Mouse (Mus musculus) frontal cortex, adult 2 months (tissue): ENCODE data around the gene Adam17. TPM values are rescaled to one million over a fixed set of nuclear protein-coding genes. Genes with fewer than 3 reads are reported as not detected.
A peak's percentile ranks its signal among the peaks of the same experiment; 100 is the strongest.

ENCODE experiments used
- DNase-seq, 2 experiments: peaks; one replicate each; pipeline ENCODE4 v3.0.0; 2022; ENCODE audit warnings: low spot score in 1 of 2; ENCODE audit errors: extremely low spot score in 1 of 2
- polyA plus RNA-seq: library from polyadenylated mRNA; depleted of rRNA; stranded (reverse); fragments of >200 nt; gene quantifications from 2 replicates; pipeline ENCODE4 v1.2.3, GENCODE M21; 2012

Adam17 gene
- polyA plus RNA-seq, 1 experiment: 20.2 TPM

DNA sequence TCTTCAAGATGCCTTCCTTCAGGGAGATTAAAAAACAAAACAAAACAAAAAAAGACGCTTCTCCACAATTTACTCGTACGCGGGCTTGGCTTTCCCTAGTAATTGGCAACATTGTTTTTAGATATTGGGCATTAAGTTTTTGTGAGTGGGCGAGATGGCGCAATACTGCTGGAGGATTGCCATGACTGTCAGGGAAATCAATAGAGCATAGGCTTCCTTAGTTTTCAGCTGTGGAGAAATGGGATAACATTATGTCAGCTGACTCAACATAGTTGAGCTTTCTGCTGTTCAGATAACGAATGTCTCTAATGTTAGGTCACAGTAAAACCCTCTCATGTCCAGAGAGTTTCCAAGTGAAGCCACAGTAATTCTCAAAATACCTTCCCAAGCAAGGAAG lies 56.6 kb downstream of the Adam17 start:
- peak in 1 of 2 experiments; percentile 30 for DNase-seq

DNA sequence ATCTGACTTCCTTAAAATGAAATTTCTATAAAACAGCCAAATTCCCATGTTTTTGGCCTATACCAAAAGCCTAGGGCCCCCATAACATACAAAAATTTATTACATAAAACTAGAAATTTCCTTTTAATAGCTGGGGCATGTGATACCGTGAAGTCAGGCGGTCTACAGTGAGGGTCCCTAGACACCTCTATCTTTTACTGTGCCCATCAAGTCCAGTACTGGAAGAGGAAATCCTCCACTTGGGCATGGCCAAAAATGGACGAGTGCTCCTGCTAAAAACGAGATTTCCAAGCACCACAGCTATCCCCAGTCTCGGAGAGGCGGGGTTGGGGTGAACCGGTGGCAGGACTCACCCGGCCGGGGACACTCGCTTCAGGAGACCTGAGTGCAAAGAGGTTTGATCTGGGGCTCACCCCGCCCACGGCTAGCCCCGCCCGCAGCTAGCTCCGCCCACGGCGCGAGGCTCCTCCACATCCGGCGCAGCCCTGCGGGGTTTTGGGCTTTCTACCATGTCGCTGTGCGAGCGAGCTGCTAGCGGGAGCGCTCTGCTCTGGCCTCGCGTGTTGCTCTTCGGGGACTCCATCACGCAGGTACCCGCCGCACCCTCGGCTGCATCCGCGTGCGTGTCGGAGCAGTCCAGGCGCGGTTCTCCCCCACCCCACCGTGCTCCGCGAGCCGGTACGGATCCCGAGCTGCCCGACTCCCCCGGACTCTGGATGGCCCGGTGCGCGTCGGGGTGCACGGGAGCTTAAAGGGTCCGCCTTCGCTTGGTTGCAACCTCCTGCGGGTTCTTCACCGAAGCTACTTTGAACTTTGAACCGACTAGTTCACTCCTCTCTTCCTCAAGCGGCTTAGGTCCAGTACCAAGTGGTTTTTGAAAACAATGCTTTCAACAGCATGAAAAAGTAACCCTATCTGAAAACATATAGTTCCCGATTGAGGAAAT lies 57.2 kb downstream of the Adam17 start, which contains the start of gene Iah1:
Gene Iah1 (plus strand): TSS at position 467 of the 946 bp plus-strand sequence.
- peak; percentile 46 to 79 for DNase-seq

DNA sequence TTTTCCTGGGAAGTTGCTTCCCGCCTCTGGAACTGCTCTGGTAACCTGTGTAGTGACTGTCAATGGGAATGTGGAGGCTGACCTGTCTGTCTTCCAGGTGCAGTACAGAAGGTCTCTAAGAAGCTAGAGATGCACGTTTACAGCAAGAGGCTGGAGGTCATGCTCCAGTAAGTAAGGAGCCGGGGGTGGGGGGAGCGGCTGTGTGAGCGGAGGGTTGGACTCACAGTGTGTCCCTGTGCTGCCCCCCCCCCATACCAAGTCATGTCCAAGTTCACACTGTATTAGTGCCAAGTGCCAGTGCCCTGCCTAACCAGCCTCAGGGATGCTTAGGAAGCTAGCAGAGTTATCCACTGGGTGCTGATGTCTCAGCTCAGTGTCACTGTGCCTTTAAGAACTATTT lies 61.2 kb downstream of the Adam17 start:
- DNase-seq: no peak

DNA sequence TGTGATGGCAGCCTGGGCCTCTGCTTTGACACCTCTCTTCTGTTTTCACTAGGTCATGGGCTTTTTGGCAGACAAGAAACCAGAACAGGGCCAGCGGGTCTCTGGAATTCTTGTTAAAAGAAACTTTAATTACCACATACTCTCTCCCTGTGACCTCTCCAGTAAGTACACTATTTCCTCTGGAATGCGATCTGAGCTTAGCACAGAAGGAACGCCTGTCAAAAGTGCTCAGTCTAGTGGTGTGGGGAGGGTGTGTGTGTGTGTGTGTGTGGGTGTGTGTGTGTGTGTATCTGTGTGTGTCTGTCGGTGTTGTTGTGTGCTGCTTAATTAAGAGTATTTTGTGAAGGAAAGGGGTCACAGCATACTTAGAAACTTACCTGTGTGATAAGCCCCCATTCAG lies 66.7 kb downstream of the Adam17 start:
- no peak for DNase-seq

DNA sequence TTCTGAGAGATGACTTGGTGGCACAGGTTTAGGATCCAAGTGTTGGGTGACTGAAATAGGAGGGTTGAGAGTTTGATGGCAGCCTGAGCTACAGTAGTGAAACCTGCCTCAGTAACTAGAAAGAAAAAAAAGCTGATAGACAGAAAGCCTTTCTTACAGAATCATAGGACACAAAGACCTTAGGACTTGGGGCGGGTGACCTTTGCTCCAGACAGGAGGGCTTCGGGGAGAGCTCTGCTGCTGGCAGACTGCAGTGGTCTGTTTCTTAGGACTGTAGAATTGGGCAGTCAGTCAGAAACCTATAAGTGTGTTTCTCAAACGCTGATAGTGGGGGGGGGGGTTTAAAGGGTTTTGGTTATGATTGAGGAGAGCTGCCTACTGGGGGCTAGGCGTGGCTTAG lies 67.7 kb downstream of the Adam17 start:
- no peak for DNase-seq

DNA sequence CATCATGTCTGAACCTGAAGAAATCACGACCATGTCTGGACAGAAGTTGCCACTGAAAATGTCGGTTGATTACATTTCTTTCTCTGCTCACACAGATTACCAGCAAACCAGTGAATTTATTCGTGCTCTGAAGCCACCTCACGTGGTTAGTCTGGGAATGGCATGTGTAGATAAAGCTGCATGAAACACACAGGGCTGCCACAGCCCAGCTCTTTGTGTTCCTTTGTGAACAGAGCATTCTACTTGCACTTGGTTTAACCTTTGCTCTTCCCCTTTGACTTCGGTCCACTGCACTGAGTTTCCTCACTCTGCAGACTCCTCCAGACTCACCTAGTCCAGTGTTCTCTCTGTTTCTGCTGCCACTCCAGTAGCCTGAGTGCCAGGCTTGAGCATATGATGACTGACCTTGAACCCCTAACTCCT lies 71.1 kb downstream of the Adam17 start:
- no peak for DNase-seq

DNA sequence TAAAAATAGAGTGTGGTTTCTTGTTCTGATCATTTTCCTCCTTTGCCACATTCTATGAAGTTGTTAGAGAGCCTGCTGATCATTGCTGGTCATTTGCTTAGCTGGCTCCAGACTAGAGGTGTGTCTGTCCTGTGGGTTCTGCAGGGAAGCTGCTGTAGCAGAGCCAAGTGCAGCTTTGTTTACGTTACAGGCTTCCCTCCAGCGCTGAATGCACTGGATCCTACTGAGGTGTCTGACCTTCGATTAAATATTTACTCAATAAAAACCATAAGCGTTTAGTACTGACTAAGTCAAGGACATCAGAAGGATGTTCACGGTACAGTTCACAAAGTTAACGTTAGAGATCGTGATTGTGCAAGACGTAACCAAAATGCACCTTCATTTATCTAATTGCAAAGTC lies 71.5 kb downstream of the Adam17 start:
- DNase-seq: no peak

DNA sequence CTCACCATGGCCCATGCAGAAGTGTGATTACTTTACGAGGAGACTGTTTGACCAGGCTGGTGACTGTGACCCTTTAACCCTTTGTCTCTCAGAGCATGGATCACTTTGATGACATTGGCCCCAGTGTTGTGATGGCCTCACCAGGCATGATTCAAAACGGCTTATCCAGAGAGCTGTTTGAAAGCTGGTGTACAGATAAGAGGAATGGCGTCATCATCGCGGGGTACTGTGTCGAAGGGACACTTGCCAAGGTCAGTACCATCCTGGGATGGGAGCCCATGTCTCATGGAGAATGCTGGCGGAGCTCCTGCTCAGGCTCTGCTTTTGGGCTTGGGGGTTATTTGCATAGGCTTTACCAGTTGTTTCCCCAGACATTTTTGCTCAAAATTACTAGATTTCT lies 72.1 kb downstream of the Adam17 start:
- DNase-seq: no peak

DNA sequence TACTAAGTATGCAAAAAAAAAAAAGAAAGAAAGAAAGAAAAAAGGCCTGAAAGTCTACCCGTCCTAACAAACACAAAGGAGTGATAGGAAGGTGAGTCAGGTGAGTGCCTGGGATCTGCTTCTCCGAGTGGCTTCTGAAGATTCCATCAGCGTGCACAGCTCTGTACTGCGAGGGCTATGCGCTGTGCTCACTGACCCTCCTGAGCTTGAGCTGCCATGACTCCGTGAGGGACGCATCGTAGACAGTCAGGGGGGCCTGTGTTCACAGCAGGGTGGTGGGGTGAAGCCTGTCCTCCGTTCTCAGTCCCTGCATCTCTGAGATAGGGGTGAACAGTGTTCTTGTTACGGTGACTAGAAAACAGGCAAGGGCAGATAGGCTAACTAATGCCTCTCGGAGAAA lies 74.6 kb downstream of the Adam17 start:
- DNase-seq: no peak

DNA sequence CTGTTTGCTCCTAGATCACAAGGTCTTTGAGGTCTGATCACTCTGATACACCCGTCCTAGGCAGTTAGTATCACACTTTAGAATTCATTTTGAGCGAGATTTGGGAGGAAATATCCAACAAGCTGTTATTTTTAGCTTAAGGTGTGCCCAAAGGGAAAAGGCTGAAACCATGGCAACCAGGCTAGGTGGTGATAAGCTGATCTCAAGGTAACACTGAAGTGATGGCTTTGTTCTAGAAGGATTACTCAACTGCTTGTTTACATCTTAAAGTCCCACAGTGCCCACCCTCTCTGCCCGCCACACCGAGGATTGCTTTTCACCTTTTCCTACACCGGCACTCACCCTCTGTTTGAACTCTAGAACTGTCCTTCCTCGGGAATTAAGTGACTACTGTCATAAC lies 83.8 kb downstream of the Adam17 start:
- DNase-seq: no peak

DNA sequence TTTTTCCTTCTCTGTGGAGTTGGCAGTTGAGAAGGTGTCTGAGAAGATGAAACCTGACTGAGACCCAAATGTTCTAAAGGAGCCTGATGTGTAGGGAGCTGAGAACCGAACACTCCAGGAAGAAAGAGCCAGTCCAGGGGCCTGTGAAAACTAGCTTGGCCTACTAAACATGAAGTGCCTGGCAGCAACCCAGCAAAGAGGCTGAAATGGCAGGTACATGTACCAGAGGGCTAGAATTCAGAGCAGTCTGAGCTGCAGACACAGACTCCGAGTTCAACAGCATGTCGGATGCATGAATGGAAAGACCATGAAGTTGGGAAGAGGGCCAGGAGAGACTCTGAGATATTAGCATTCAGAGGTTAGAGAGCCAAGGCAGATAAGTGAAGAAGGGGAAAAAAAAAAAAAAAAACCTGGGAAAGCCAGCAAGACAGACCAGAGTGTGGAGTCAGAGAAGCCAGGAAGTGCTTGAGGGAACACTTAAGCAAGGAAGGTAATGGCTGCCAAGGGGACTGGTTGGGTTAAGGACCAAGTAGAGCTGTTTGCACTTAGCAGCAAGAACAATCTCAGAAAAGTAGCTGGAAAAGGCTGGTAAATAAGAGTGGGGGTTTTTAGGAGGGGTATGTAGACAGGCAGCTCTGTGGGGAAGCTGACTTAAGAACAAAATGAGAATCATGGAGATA lies 84.6 kb downstream of the Adam17 start:
- DNase-seq: no peak

DNA sequence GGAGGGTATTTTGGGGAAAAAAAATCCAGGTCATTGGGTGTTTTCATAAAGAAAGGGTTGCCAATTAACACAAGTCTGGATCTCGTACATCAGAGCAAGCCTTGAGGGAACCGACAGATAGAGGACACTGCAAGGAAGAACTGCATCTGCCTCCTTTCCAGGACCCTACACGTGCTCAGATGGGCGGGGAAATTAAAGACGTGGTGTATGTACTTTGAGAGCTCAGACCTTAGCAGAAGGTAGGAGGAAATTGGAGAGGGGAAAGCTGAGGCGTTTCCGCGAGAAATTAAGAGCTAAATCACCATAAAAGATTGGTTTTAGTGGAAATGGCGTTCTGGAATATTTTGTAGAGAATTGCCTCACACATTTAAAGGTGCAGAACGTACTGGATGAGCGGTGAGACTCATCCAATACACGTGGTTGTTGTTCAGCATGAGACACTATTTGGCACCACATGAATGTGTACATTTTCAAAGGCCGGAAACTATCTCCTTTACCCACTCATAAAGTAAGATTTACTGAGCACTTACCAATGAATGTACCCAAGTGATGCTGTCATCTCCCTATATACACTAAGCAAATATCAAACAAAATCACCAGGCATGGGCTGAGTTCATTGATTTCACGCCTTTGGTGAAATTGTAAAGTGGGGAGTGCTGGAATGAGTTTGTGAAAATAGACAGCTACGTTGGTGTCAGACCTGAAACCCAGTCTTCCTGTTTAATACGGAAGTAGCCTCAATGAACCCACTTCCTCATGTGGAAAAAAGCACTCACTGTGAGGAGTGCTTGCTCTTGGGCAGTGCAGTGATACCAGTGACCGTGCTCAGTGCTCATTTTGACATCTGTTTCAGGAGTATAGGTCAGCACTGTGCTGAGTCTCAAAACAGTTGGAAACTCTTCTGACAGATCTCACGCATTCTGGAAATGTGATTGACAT lies 86.5 kb downstream of the Adam17 start:
- DNase-seq: peak; percentile 15 to 28

DNA sequence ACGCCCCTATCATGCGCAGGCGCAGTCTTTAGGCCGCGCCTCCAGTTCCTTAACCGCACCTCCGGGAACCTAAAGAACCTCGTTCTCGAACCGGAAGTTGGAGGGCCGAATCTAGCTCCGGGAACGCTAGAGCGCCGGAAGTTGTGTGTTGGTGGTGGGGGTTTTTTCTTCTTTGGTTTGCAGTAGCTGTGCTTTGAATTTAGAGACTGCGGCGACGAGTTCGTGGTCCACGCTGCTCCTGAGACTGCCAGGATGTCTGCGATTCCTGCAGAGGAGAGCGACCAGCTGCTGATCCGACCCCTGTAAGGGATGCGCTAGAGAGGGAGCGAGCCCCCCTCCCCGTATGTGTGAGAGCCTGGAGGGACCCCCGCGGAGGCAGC lies 87.2 kb downstream of the Adam17 start, which contains the start of gene Itgb1bp1:
Gene Itgb1bp1 (minus strand): TSS at position 42 of the 380 bp plus-strand sequence.
- DNase-seq: peak; percentile 96 to 99

DNA sequence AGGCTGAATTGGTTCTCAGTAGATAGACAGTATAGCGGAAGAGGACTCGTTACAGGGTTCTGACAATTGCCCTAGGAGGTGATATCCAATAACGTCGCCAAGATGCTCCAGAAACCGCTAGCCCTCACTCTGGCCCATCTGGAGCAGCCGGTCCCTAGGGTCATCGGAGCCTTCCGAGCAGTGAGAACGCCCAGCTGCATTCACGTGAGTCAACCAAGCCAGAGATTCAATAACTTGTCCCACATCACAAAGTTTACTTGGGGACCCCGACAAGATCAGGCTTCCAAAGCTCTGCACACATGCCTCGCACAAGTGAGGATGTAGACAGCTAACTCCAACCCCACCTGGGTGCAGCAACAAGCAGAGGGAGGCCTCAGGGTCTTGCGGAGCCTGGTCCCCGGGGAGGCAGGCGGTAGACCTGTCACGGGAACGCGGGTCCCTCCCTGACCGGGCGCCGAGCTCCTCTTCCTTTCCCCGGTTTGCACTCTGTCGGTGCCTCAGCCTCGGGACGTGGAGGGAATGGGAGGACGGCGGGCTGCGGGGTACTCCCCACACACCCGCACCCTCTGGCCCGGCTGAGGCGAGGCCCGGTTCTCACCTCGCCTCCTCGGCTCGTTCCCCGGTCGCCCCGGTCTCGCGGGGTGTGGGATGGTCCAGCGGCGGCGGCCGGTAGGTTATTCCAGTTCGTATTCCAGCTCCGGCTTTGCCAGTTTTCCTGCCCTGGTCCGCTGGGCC lies 87.8 kb downstream of the Adam17 start:
- DNase-seq: no peak

DNA sequence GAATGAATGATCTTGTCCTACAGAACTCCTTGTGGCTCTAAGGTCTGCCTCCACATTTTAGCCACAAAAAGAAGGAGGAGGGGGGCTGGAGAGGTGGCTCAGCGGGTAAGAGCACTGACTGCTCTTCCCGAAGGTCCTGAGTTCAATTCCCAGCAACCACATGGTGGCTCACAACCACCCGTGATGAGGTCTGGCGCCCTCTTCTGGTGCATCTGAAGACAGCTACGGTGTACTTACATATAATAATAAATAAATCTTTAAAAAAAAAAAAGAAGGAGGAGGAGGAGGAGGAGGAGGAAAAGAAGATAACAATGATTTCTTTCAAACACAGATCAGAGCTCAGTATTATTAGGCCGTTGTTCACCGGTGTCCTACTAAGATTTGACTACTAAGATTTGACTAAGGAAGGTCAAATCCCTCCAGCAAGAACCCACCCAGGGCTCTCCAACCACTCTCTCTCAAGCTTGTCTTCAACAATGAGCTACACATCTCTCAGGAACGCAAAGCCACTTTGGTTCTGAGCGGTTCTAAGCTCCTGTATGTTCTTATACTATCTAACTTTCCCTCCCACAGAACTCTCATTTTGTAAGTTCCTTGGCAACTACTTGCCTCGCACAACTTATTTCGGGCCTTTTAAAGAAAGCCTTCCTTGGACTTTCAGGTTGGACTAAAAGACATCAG lies 88.5 kb downstream of the Adam17 start, which contains the start of gene Cpsf3:
Gene Cpsf3 (plus strand): TSS at position 631 of the 681 bp plus-strand sequence.
- no peak for DNase-seq

DNA sequence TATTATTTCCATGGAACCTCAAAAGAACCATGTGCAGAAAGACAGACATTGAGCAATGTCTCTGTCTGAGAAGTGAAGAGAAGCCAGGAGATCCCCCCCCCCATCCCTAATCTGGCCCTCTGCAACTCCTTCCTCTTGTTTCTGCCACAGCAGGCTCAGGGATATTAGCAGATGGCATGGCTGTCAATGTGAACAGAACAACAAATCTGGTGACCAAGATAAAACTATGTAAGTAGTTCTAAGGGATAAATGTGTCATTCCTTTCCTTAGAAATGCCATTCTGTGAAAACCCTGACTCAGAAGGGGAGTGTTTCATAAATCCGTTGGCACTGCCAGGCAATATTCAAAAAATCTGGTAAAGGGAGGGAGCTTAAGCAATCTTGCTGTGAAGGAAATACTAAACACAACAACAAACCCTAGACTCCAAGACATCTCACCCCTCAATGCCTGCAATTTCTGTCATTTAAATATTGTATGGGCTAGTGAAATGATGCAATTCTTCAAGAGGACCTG lies 96.0 kb downstream of the Adam17 start:
- DNase-seq: no peak

DNA sequence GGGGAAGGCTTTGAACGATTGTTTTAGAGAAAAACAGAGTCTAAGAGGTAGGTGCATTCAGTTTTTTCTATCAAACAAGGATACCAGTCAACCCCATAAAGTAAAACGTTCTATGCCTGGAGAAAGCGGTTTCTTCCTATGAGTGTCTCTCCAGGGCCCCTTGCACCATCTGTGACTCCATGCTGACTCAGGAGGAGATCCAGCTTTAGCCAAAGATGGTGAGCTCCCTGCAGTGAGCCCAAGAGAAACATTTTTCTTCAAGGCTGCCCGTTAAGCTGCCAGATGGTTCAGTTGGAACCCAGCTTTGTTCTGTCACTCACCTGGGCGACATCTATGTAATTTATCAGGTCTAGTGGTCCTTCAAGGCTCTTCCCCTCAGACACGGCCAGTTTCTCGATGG lies 99.0 kb downstream of the Adam17 start:
- DNase-seq: no peak
